Mouse (Mus musculus): ENCODE measurements around the gene Gm20683. TPM values are rescaled to one million over a fixed set of nuclear protein-coding genes. Genes with fewer than 3 reads are reported as not detected.

Gene Gm20683
- polyA plus RNA-seq (2014; fragmentation: Nextera tagmentation; extraction: Ambion mirVana), result 1.2 and 2.9 TPM in 2 replicates

DNA sequence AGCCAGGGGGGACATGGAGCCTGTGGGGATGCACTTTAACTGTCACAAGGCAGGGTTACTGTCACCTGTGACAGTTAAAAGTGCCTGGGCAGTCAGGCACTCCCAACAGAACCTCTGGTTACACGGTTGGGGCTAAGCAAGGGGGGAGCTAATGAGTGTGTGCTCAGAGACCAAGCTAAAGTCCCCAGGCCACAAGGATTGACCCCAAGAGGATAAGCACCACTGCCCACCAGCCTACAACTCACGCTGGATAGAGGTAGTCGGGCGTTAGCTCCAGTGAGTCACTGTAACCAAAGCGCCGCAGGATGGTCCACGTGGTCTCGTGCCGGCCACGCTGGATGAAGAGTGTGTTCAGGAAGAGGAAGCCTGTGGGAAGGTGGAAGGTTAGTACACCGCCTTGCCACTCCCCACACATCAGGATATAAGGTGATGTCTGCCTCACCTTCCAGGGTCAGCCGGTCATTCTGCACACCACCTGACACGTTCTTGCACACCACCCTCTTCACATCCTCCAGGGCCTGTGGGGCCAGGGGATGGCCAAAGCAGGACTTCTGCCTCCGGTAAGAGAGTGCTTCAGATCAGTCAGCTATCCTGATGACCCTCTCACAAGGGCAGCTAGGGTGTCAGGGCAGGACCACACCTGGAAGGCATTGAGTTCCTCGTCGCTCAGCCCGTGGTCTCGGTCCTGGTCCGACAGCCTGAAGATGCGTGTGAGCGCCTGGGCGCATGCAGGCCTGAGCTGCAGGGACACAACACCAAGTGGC, at the start of gene Gm20683:
TSS of gene Gm20683 (minus strand) at position 647 of the 764 bp plus-strand sequence.
- DNase-seq (ENCODE audit: low spot score) (no peak), ATAC-seq (ENCODE audit: insufficient read depth, low FRiP score, low TSS enrichment) (no peak)
- H3K27me3 ChIP-seq (ENCODE audit: control insufficient read depth, insufficient read depth, low read length), result no peaks in the 10 kb centered on the region
- H3K4me3 ChIP-seq (ENCODE audit: low read depth, low read length), result no peak within 1 kb of the TSS
- no peak within 1 kb of the TSS for H3K4me2 ChIP-seq (ENCODE audit: low read depth)
- peaks cover 28% of the 10 kb centered on the region for H3K4me1 ChIP-seq (ENCODE audit: control insufficient read depth, insufficient read depth, low read length)
- no peak within 1 kb of the TSS for H3K27ac ChIP-seq (ENCODE audit: low read depth, low read length)
- peaks cover 23% of the 10 kb centered on the region for H3K36me3 ChIP-seq (ENCODE audit: control insufficient read depth, insufficient read depth, low read length)
- WGBS, result 93% methylated on average over 22 of the region's 22 CpGs
- H3K9me3 ChIP-seq (ENCODE audit: control insufficient read depth, low read length), result no peaks in the 10 kb centered on the region
- H3K9ac ChIP-seq (ENCODE audit: low read length), result no peak within 1 kb of the TSS

DNA sequence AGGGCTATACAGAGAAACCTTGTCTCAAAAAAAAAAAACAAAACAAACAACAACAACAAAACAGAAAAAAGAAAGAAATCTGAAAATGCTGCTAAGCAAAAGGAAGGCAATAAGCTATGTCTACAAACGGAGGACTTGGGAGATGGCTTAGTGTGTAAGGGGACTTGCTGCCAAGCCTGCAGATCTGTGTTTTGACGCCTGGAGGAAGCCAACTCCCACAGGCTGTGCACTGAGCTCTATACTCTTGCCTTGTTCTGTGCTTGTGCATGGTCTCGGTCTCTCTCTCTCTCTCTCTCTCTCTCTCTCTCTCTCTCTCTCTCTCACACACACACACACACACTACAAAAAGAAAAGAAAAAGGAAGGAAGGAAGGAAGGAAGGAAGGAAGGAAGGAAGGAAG, 47.3 kb upstream of the Gm20683 start:
- H3K27ac ChIP-seq (ENCODE audit: low read depth, low read length), result no peak overlapping the region
- no peaks in the 10 kb centered on the region for H3K4me1 ChIP-seq (ENCODE audit: control insufficient read depth, insufficient read depth, low read length)
- H3K27me3 ChIP-seq (ENCODE audit: control insufficient read depth, insufficient read depth, low read length), result no peaks in the 10 kb centered on the region
- H3K9me3 ChIP-seq (ENCODE audit: control insufficient read depth, low read length), result no peaks in the 10 kb centered on the region
- no peak for ATAC-seq (ENCODE audit: insufficient read depth, low FRiP score, low TSS enrichment)
- DNase-seq (ENCODE audit: low spot score), result no peak
- no peaks in the 10 kb centered on the region for H3K36me3 ChIP-seq (ENCODE audit: control insufficient read depth, insufficient read depth, low read length)
- WGBS, result 89% methylated on average over 3 of the region's 3 CpGs
- no peak overlapping the region for H3K9ac ChIP-seq (ENCODE audit: low read length)
- H3K4me2 ChIP-seq (ENCODE audit: low read depth), result no peak overlapping the region
- no peak overlapping the region for H3K4me3 ChIP-seq (ENCODE audit: low read depth, low read length)

DNA sequence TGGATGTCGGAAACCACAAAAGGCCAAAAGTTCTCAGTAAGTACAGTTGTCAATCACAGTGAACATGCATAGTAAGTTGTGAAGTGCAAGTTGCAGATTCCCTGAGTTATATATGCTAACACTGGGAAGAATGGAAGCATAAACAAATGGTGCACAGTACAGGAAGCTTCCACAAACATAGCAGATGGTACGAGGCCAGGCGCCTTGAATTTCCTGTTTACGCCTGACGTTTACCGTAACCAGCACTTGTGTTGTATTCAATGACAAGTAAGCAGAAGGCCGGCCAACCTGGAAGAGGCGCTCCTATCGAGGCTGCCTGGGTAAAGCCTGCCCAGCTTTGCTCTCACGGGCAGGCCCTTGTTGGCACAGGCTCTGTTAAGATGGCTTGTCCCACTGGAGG, 45.9 kb upstream of the Gm20683 start:
- Histone ChIP-seq H3K9ac (ENCODE audit: low read length) (no peak overlapping the region), H3K27me3 (ENCODE audit: control insufficient read depth, insufficient read depth, low read length) (no peaks in the 10 kb centered on the region), H3K4me1 (ENCODE audit: control insufficient read depth, insufficient read depth, low read length) (no peaks in the 10 kb centered on the region), H3K36me3 (ENCODE audit: control insufficient read depth, insufficient read depth, low read length) (peaks cover 2% of the 10 kb centered on the region; the same call in 1 of the 2 replicates), H3K9me3 (ENCODE audit: control insufficient read depth, low read length) (no peaks in the 10 kb centered on the region), H3K4me3 (ENCODE audit: low read depth, low read length) (no peak overlapping the region), H3K27ac (ENCODE audit: low read depth, low read length) (no peak overlapping the region), H3K4me2 (ENCODE audit: low read depth) (no peak overlapping the region)
- DNase-seq (ENCODE audit: low spot score) (no peak), ATAC-seq (ENCODE audit: insufficient read depth, low FRiP score, low TSS enrichment) (no peak)
- 92% methylated on average over 10 of the region's 10 CpGs for WGBS

DNA sequence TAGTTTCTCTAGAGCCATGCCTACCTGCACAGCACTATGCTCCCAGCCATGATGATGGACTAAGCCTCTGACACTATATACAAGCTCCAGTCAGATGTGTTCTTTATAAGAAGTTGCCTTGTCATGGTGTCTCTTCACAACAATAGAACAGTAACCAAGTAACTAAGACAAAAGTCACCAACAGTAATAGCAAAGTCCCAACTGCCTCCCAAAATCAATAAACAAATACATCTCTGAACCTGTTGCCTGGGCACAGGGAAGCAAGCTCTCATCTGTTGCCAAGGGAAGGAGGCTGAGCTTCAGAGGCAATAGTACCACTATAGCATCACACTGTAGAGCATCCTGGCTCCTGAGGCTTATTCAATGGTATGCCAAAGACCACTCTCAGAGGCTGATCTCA, 45.2 kb upstream of the Gm20683 start:
- H3K4me2 ChIP-seq (ENCODE audit: low read depth), result no peak overlapping the region
- no peaks in the 10 kb centered on the region for H3K9me3 ChIP-seq (ENCODE audit: control insufficient read depth, low read length)
- H3K27me3 ChIP-seq (ENCODE audit: control insufficient read depth, insufficient read depth, low read length), result no peaks in the 10 kb centered on the region
- H3K27ac ChIP-seq (ENCODE audit: low read depth, low read length), result no peak overlapping the region
- ATAC-seq (ENCODE audit: insufficient read depth, low FRiP score, low TSS enrichment) (no peak), DNase-seq (ENCODE audit: low spot score) (no peak)
- no peak overlapping the region for H3K9ac ChIP-seq (ENCODE audit: low read length)
- H3K4me1 ChIP-seq (ENCODE audit: control insufficient read depth, insufficient read depth, low read length), result no peaks in the 10 kb centered on the region
- peaks cover 2% of the 10 kb centered on the region; the same call in 1 of the 2 replicates for H3K36me3 ChIP-seq (ENCODE audit: control insufficient read depth, insufficient read depth, low read length)
- H3K4me3 ChIP-seq (ENCODE audit: low read depth, low read length), result no peak overlapping the region

DNA sequence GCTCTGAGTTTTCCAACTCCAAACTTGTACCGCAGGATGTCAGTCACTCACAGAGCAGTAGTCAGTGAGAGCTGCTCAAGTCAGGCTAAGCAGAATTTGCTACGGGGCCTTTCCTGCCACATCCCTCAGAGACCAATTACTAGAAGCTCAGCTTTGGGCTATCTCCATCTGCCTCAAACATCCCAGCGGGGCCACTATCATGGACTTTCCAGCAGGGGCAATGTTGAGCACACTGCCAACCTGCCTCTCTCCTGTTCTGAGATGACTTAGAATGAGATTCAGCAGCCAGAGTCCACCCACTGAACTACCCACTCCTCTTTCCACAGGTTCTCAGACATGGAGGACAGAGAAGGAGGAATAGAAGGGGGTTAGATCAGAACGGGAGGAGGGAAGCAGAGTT, 44.1 kb upstream of the Gm20683 start:
- Histone ChIP-seq H3K27me3 (ENCODE audit: control insufficient read depth, insufficient read depth, low read length) (no peaks in the 10 kb centered on the region), H3K9me3 (ENCODE audit: control insufficient read depth, low read length) (no peaks in the 10 kb centered on the region), H3K9ac (ENCODE audit: low read length) (no peak overlapping the region), H3K4me1 (ENCODE audit: control insufficient read depth, insufficient read depth, low read length) (peaks cover 10% of the 10 kb centered on the region), H3K4me2 (ENCODE audit: low read depth) (no peak overlapping the region), H3K4me3 (ENCODE audit: low read depth, low read length) (no peak overlapping the region), H3K36me3 (ENCODE audit: control insufficient read depth, insufficient read depth, low read length) (peaks cover 2% of the 10 kb centered on the region; the same call in 1 of the 2 replicates), H3K27ac (ENCODE audit: low read depth, low read length) (no peak overlapping the region)
- DNase-seq (ENCODE audit: low spot score) (peak; percentile 47), ATAC-seq (ENCODE audit: insufficient read depth, low FRiP score, low TSS enrichment) (no peak)
- 68% methylated on average over 4 of the region's 4 CpGs for WGBS

DNA sequence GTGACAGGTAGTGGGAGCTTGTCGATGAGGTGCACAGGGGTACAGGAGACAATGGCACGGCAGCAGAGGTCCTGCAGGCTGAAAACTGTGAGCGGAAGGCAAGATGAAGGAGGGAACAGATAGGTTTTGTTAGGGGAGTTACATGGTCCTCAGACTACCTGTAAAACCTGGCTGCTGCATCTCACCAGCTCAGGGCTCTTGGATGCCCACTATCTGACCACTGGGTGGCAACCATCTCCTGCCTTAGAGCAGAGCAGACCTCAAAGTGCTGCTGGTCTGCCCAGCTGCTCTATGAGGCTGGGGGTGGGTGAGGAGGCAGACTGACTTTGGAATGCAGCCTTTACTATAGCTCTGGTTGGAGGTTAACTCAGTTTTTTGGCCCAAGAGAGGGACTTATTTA, 42.3 kb upstream of the Gm20683 start:
- Histone ChIP-seq H3K27ac (ENCODE audit: low read depth, low read length) (no peak overlapping the region), H3K36me3 (ENCODE audit: control insufficient read depth, insufficient read depth, low read length) (peaks cover 4% of the 10 kb centered on the region; the same call in 1 of the 2 replicates), H3K9ac (ENCODE audit: low read length) (no peak overlapping the region), H3K4me3 (ENCODE audit: low read depth, low read length) (no peak overlapping the region), H3K4me1 (ENCODE audit: control insufficient read depth, insufficient read depth, low read length) (peaks cover 16% of the 10 kb centered on the region), H3K4me2 (ENCODE audit: low read depth) (no peak overlapping the region), H3K9me3 (ENCODE audit: control insufficient read depth, low read length) (no peaks in the 10 kb centered on the region), H3K27me3 (ENCODE audit: control insufficient read depth, insufficient read depth, low read length) (no peaks in the 10 kb centered on the region)
- WGBS, result 93% methylated on average over 3 of the region's 3 CpGs
- no peak for DNase-seq (ENCODE audit: low spot score)
- no peak for ATAC-seq (ENCODE audit: insufficient read depth, low FRiP score, low TSS enrichment)

DNA sequence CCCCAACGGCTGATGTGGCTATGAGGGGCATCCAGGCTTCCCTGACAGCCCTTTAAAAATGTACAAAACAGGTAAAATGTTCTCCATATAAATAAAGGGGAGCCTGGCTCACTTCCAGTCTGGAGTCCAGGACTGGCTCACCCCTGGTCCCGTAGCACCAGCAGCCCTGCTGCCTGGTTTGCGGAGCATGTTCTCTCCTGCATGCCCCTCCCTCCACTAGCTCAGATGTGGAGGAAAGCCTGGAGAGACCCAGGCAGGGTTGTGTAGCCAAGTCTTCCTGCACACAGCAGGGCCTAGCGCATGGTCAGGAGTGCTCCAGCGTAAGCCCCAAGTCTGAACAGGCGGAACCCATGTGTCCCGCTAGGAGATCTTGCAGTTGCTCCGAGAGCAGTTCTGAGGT, 41.7 kb upstream of the Gm20683 start:
- Histone ChIP-seq H3K9me3 (ENCODE audit: control insufficient read depth, low read length) (no peaks in the 10 kb centered on the region), H3K27ac (ENCODE audit: low read depth, low read length) (no peak overlapping the region), H3K36me3 (ENCODE audit: control insufficient read depth, insufficient read depth, low read length) (peaks cover 7% of the 10 kb centered on the region; the same call in 1 of the 2 replicates), H3K27me3 (ENCODE audit: control insufficient read depth, insufficient read depth, low read length) (no peaks in the 10 kb centered on the region), H3K9ac (ENCODE audit: low read length) (no peak overlapping the region), H3K4me1 (ENCODE audit: control insufficient read depth, insufficient read depth, low read length) (peaks cover 16% of the 10 kb centered on the region), H3K4me3 (ENCODE audit: low read depth, low read length) (no peak overlapping the region), H3K4me2 (ENCODE audit: low read depth) (no peak overlapping the region)
- DNase-seq (ENCODE audit: low spot score) (no peak), ATAC-seq (ENCODE audit: insufficient read depth, low FRiP score, low TSS enrichment) (no peak)
- WGBS, result 89% methylated on average over 8 of the region's 8 CpGs

DNA sequence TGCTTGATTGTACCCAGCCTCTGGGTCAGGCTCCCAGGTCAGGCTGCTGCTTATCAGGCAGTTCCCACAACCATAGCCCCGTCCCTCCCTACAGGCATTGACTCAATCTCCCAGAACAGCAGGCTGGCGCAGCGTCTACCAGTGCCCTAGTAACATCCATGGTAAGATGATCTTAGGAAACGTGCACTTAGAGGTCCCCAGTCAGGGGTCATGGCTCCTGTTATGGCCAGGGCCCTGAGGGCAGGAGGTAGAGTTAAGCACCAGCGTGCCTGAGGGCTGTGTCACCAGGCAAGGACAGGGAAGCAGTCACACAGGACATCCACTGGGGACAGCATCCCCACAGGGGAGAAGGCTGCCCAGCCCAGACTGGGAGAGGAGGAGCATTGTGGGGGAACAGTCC, 40.7 kb upstream of the Gm20683 start:
- ATAC-seq (ENCODE audit: insufficient read depth, low FRiP score, low TSS enrichment) (no peak), DNase-seq (ENCODE audit: low spot score) (no peak)
- 37% methylated on average over 5 of the region's 5 CpGs for WGBS
- Histone ChIP-seq H3K27ac (ENCODE audit: low read depth, low read length) (no peak overlapping the region), H3K27me3 (ENCODE audit: control insufficient read depth, insufficient read depth, low read length) (no peaks in the 10 kb centered on the region), H3K4me2 (ENCODE audit: low read depth) (no peak overlapping the region), H3K36me3 (ENCODE audit: control insufficient read depth, insufficient read depth, low read length) (peaks cover 9% of the 10 kb centered on the region; the same call in 1 of the 2 replicates), H3K4me3 (ENCODE audit: low read depth, low read length) (no peak overlapping the region), H3K9ac (ENCODE audit: low read length) (no peak overlapping the region), H3K9me3 (ENCODE audit: control insufficient read depth, low read length) (no peaks in the 10 kb centered on the region), H3K4me1 (ENCODE audit: control insufficient read depth, insufficient read depth, low read length) (peaks cover 16% of the 10 kb centered on the region)

DNA sequence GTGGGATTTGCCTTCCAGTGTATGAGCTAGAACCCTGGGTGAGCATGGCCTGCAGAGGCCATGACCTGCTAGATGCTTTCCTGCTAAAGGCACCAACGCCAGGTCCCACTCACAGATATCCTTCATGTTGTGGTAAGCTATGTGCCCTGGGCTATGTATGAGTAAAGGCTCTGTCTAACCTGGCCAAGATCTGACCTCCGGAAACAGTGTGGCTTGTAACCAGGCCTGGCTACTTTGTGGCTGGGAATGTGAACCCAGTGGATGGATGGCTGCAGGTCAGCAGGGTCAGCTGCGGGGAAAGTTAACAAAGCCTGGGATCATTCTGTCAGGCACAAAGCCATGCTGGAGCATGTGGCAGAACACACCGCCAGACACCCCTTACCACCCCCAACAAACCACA, 40.1 kb upstream of the Gm20683 start:
- H3K27me3 ChIP-seq (ENCODE audit: control insufficient read depth, insufficient read depth, low read length), result no peaks in the 10 kb centered on the region
- no peak overlapping the region for H3K4me2 ChIP-seq (ENCODE audit: low read depth)
- peaks cover 16% of the 10 kb centered on the region for H3K4me1 ChIP-seq (ENCODE audit: control insufficient read depth, insufficient read depth, low read length)
- 0 out of 2 replicates have a peak overlapping the region, but pooled peaks have one; percentile 15 for H3K9ac ChIP-seq (ENCODE audit: low read length)
- H3K4me3 ChIP-seq (ENCODE audit: low read depth, low read length), result no peak overlapping the region
- H3K27ac ChIP-seq (ENCODE audit: low read depth, low read length), result peak overlapping the region; percentile 68
- WGBS, result 11% methylated on average over 4 of the region's 4 CpGs
- H3K36me3 ChIP-seq (ENCODE audit: control insufficient read depth, insufficient read depth, low read length), result peaks cover 9% of the 10 kb centered on the region; the same call in 1 of the 2 replicates
- DNase-seq (ENCODE audit: low spot score), result peak; percentile 40
- no peaks in the 10 kb centered on the region for H3K9me3 ChIP-seq (ENCODE audit: control insufficient read depth, low read length)
- no peak for ATAC-seq (ENCODE audit: insufficient read depth, low FRiP score, low TSS enrichment)
